Mouse (Mus musculus) myocyte (in vitro differentiated cells): ENCODE results near the gene Vsig10l. TPM values are rescaled to one million over a fixed set of nuclear protein-coding genes. Genes with fewer than 3 reads are reported as not detected.

Source experiments
- H3K27me3 ChIP-seq: one replicate; pipeline ENCODE4 v1.6.1; 2011; ENCODE audit not compliant: control insufficient read depth, insufficient read depth, insufficient read length
- H3K36me3 ChIP-seq: one replicate; pipeline ENCODE4 v1.6.1; 2011; ENCODE audit not compliant: control insufficient read depth, insufficient read depth
- H3K4me2 ChIP-seq: one replicate; pipeline ENCODE4 v1.6.1; 2011; ENCODE audit warnings: low read depth, control low read depth
- H3K4me3 ChIP-seq: one replicate; pipeline ENCODE4 v1.5.1; 2011; ENCODE audit warnings: mild to moderate bottlenecking, control low read depth, moderate library complexity
- H3K79me2 ChIP-seq: one replicate; pipeline ENCODE4 v1.6.1; 2011; ENCODE audit not compliant: control insufficient read depth, insufficient read depth
- H3ac ChIP-seq: one replicate; pipeline ENCODE4 v1.6.1; 2011; ENCODE audit not compliant: control insufficient read depth, insufficient read length
- CEBPB ChIP-seq: IDR thresholded peaks from 2 replicates; pipeline ENCODE4 v1.6.1; 2011; ENCODE audit warnings: mild to moderate bottlenecking, moderate library complexity; ENCODE audit not compliant: poor library complexity, insufficient read depth, severe bottlenecking
- E2F4 ChIP-seq: IDR thresholded peaks from one replicate; pipeline ENCODE4 v1.6.1; 2011; ENCODE audit warnings: mild to moderate bottlenecking, control low read depth, moderate library complexity; ENCODE audit not compliant: insufficient read depth
- MAX ChIP-seq: IDR thresholded peaks from one replicate; pipeline ENCODE4 v1.6.1; 2011; ENCODE audit warnings: low read depth, mild to moderate bottlenecking, control low read depth
- MYOD1 ChIP-seq, 3 experiments: IDR thresholded peaks; one replicate each; pipeline ENCODE4 v1.6.1; 2011; ENCODE audit warnings: control low read depth in 2 of 3, low read depth in 2 of 3, mild to moderate bottlenecking in 2 of 3, moderate library complexity in 1 of 3; ENCODE audit not compliant: insufficient read length in 2 of 3, control insufficient read depth in 1 of 3
- MYOG ChIP-seq, 3 experiments: IDR thresholded peaks; one replicate each; pipeline ENCODE4 v1.6.1; 2011; ENCODE audit warnings: control low read depth in 2 of 3, low read depth in 2 of 3, mild to moderate bottlenecking in 2 of 3; ENCODE audit not compliant: insufficient read length in 2 of 3, control insufficient read depth in 1 of 3, insufficient read depth in 1 of 3
- POLR2A ChIP-seq: IDR thresholded peaks from one replicate; pipeline ENCODE4 v1.6.1; 2011; ENCODE audit warnings: low read depth, mild to moderate bottlenecking, control low read depth, moderate library complexity; ENCODE audit not compliant: insufficient read length
- POLR2AphosphoS2 ChIP-seq: IDR thresholded peaks from one replicate; pipeline ENCODE4 v1.6.1; 2011; ENCODE audit warnings: low read depth, control low read depth; ENCODE audit not compliant: insufficient read length
- REST ChIP-seq: IDR thresholded peaks from one replicate; pipeline ENCODE4 v1.6.1; 2011; ENCODE audit warnings: mild to moderate bottlenecking, control low read depth, moderate library complexity; ENCODE audit not compliant: insufficient read depth, insufficient read length
- SRF ChIP-seq: IDR thresholded peaks from one replicate; pipeline ENCODE4 v1.6.1; 2011; ENCODE audit warnings: low read depth; ENCODE audit not compliant: control insufficient read depth, insufficient read length
- TCF12 ChIP-seq: IDR thresholded peaks from one replicate; pipeline ENCODE4 v1.6.1; 2011; ENCODE audit warnings: mild to moderate bottlenecking, control low read depth; ENCODE audit not compliant: poor library complexity, insufficient read depth, severe bottlenecking
- TCF3 ChIP-seq: IDR thresholded peaks from one replicate; pipeline ENCODE4 v1.6.1; 2011; ENCODE audit warnings: low read depth, control low read depth; ENCODE audit not compliant: insufficient read length
- USF1 ChIP-seq: IDR thresholded peaks from one replicate; pipeline ENCODE4 v1.6.1; 2011; ENCODE audit warnings: low read depth, mild to moderate bottlenecking, control low read depth, moderate library complexity
- polyA plus RNA-seq: library from polyadenylated mRNA; unstranded; fragments of >200 nt; fragmentation: generic; extraction: Trizol; gene quantifications from one replicate; pipeline ENCODE4 v1.2.1, GENCODE M21; 2012; ENCODE audit warnings: missing spikeins

Gene Vsig10l
- polyA plus RNA-seq, 1 experiment, result 0.73 TPM

- H3K79me2 ChIP-seq, result peaks cover 11% of the 10 kb centered on the region
- H3K27me3 ChIP-seq, result no peaks in the 10 kb centered on the region
- no peaks in the 10 kb centered on the region for H3K36me3 ChIP-seq
- peak within 1 kb of the TSS; percentile 44 for H3ac ChIP-seq
- H3K4me2 ChIP-seq, result peak within 1 kb of the TSS; percentile 99
- peak within 1 kb of the TSS; percentile 69 for H3K4me3 ChIP-seq
- TF ChIP-seq SRF, result no peak
- peak; percentile 99 for TF ChIP-seq POLR2A
- TF ChIP-seq MYOD1 (IDR thresholded peaks at IDR 0.05; ENCODE audit: control insufficient read depth in 1 of 3, insufficient read length in 2 of 3, low read depth in 2 of 3), result peak in 1 of 3 experiments; percentile 47
- no peak for TF ChIP-seq TCF3
- TF ChIP-seq CEBPB, result no peak
- no peak for TF ChIP-seq E2F4
- peak; percentile 21 for TF ChIP-seq MAX
- TF ChIP-seq MYOG (IDR thresholded peaks at IDR 0.05; ENCODE audit: control insufficient read depth in 1 of 3, insufficient read depth in 1 of 3, insufficient read length in 2 of 3, low read depth in 2 of 3), result peak in 1 of 3 experiments; percentile 45
- TF ChIP-seq USF1, result no peak
- TF ChIP-seq REST, result peak; percentile 42
- no peak for TF ChIP-seq TCF12
- peak; percentile 98 for TF ChIP-seq POLR2AphosphoS2
Observed at GRCm38 (mm10) chr7:43443917-43444293, 19.0 kb upstream of the Vsig10l start, which contains the start of the genes Etfb and Gm45233. TSS of gene Etfb (plus strand) at chr7:43444083. TSS of gene Gm45233 (plus strand) at chr7:43444128.

DNA sequence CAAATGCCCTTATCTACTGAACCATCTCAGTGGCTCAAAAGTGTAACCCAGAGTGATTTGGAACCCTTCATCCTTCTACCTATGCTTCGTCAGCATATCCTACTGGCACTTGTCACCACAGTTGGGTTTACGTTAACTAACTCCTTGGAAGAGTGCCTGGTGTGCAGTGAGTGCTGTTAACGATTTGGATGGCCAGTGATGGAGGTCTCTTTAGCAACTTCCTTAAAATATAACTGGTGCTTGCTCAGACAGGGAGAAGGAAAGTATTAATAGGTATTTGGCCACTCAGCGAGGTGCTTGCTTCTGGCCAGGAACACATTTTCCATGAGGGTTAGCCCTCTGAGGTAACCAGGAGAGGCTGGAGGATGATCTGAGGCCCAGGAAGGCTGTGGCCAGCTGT lies 15.2 kb upstream of the Vsig10l start:
- H3K4me3 ChIP-seq, result no peak overlapping the region
- TF ChIP-seq POLR2AphosphoS2, result no peak
- TF ChIP-seq CEBPB, result no peak
- TF ChIP-seq E2F4, result no peak
- TF ChIP-seq MYOD1 (IDR thresholded peaks at IDR 0.05; ENCODE audit: control insufficient read depth in 1 of 3, insufficient read length in 2 of 3, low read depth in 2 of 3), result no peak
- no peak for TF ChIP-seq MYOG (IDR thresholded peaks at IDR 0.05; ENCODE audit: control insufficient read depth in 1 of 3, insufficient read depth in 1 of 3, insufficient read length in 2 of 3, low read depth in 2 of 3)
- TF ChIP-seq REST, result no peak
- no peak for TF ChIP-seq USF1
- TF ChIP-seq MAX, result no peak
- TF ChIP-seq SRF, result no peak
- no peak for TF ChIP-seq TCF3
- no peak for TF ChIP-seq TCF12
- no peak for TF ChIP-seq POLR2A
- H3K79me2 ChIP-seq, result peaks cover 11% of the 10 kb centered on the region
- no peak overlapping the region for H3K4me2 ChIP-seq
- H3ac ChIP-seq, result no peak overlapping the region
- H3K36me3 ChIP-seq, result peaks cover 3% of the 10 kb centered on the region
- H3K27me3 ChIP-seq, result no peaks in the 10 kb centered on the region

- no peak for TF ChIP-seq POLR2A
- no peak for TF ChIP-seq MAX
- no peak for TF ChIP-seq CEBPB
- TF ChIP-seq MYOD1 (IDR thresholded peaks at IDR 0.05; ENCODE audit: control insufficient read depth in 1 of 3, insufficient read length in 2 of 3, low read depth in 2 of 3), result no peak
- no peak for TF ChIP-seq POLR2AphosphoS2
- TF ChIP-seq TCF12, result no peak
- H3K4me3 ChIP-seq, result no peak overlapping the region
- peaks cover 3% of the 10 kb centered on the region for H3K36me3 ChIP-seq
- no peak overlapping the region for H3ac ChIP-seq
- H3K4me2 ChIP-seq, result no peak overlapping the region
- no peaks in the 10 kb centered on the region for H3K27me3 ChIP-seq
- peaks cover 11% of the 10 kb centered on the region for H3K79me2 ChIP-seq
Observed at GRCm38 (mm10) chr7:43448246-43448645, 14.7 kb upstream of the Vsig10l start.

- Histone ChIP-seq H3ac (no peak overlapping the region), H3K27me3 (no peaks in the 10 kb centered on the region), H3K79me2 (peaks cover 4% of the 10 kb centered on the region), H3K36me3 (peaks cover 3% of the 10 kb centered on the region), H3K4me2 (no peak overlapping the region), H3K4me3 (no peak overlapping the region)
- TF ChIP-seq POLR2AphosphoS2 (no peak), E2F4 (no peak), TCF12 (no peak), MYOG (IDR thresholded peaks at IDR 0.05; ENCODE audit: control insufficient read depth in 1 of 3, insufficient read depth in 1 of 3, insufficient read length in 2 of 3, low read depth in 2 of 3) (no peak), TCF3 (no peak), MYOD1 (IDR thresholded peaks at IDR 0.05; ENCODE audit: control insufficient read depth in 1 of 3, insufficient read length in 2 of 3, low read depth in 2 of 3) (no peak), REST (no peak), POLR2A (no peak), SRF (no peak), MAX (no peak), USF1 (no peak), CEBPB (no peak)
Observed at GRCm38 (mm10) chr7:43449811-43450210, 13.1 kb upstream of the Vsig10l start.
